Mouse (Mus musculus): ENCODE measurements around the gene Pate3. TPM values are rescaled to one million over a fixed set of nuclear protein-coding genes. Genes with fewer than 3 reads are reported as not detected.
"Not testable (repeated sequence)": the region's sequence is repeated elsewhere in the genome, so short reads cannot be mapped to it uniquely, and the experiment has no call there.

Gene Pate3
- total RNA-seq (2014; fragmentation: Nextera tagmentation) (not detected in 2 replicates), total RNA-seq (2017) (0.17 TPM in 1 of 2 replicates, not detected in the other), polyA plus RNA-seq (2012) (not detected in 2 replicates)

- ATAC-seq (ENCODE audit: extremely low read depth, insufficient number of reproducible peaks, low FRiP score, poor library complexity, severe bottlenecking) (no peak), DNase-seq (ENCODE audit: low spot score) (no peak)
- no peaks in the 10 kb centered on the region for H3K27me3 ChIP-seq (ENCODE audit: insufficient read depth, low read length)
- TF ChIP-seq GATA2 (IDR thresholded peaks at IDR 0.05; ENCODE audit: borderline replicate concordance, low read depth, low read length) (no peak), GATA1 (IDR thresholded peaks at IDR 0.05; ENCODE audit: borderline replicate concordance, low read length) (no peak), POLR2AphosphoS5 (IDR thresholded peaks at IDR 0.05; ENCODE audit: insufficient replicate concordance, low read depth, low read length) (no peak), TAL1 (conservative IDR thresholded peaks at IDR 0.05; ENCODE audit: low read depth, low read length) (no peak), CTCF (IDR thresholded peaks at IDR 0.05; ENCODE audit: low read depth, low read length) (no peak)
- H3K9me3 ChIP-seq (replicated peaks), result no peaks in the 10 kb centered on the region
- H3K36me3 ChIP-seq (replicated peaks), result no peaks in the 10 kb centered on the region
- H3K4me3 ChIP-seq (ENCODE audit: low read depth, low read length), result no peak within 1 kb of the TSS
- H3K4me1 ChIP-seq (ENCODE audit: insufficient read depth, low read depth, low read length), result no peaks in the 10 kb centered on the region
These were observed at the start of gene Pate3 for GRCm38 (mm10) chr9:35648102-35648501. TSS of gene Pate3 (minus strand) at chr9:35648202.

GRCm38 (mm10) chr9:35691924-35692323, 43.9 kb upstream of the Pate3 start:
- H3K9me3 ChIP-seq (replicated peaks), result no peaks in the 10 kb centered on the region
- TF ChIP-seq CTCF (IDR thresholded peaks at IDR 0.05; ENCODE audit: low read depth, low read length) (no peak), GATA1 (IDR thresholded peaks at IDR 0.05; ENCODE audit: borderline replicate concordance, low read length) (no peak), GATA2 (IDR thresholded peaks at IDR 0.05; ENCODE audit: borderline replicate concordance, low read depth, low read length) (no peak), POLR2AphosphoS5 (IDR thresholded peaks at IDR 0.05; ENCODE audit: insufficient replicate concordance, low read depth, low read length) (no peak), TAL1 (conservative IDR thresholded peaks at IDR 0.05; ENCODE audit: low read depth, low read length) (no peak)
- no peaks in the 10 kb centered on the region for H3K36me3 ChIP-seq (replicated peaks)
- no peak overlapping the region for H3K4me3 ChIP-seq (ENCODE audit: low read depth, low read length)
- no peak for DNase-seq (ENCODE audit: low spot score)
- no peaks in the 10 kb centered on the region for H3K4me1 ChIP-seq (ENCODE audit: insufficient read depth, low read depth, low read length)
- ATAC-seq (ENCODE audit: extremely low read depth, insufficient number of reproducible peaks, low FRiP score, poor library complexity, severe bottlenecking), result no peak
- H3K27me3 ChIP-seq (ENCODE audit: insufficient read depth, low read length), result no peaks in the 10 kb centered on the region

DNA sequence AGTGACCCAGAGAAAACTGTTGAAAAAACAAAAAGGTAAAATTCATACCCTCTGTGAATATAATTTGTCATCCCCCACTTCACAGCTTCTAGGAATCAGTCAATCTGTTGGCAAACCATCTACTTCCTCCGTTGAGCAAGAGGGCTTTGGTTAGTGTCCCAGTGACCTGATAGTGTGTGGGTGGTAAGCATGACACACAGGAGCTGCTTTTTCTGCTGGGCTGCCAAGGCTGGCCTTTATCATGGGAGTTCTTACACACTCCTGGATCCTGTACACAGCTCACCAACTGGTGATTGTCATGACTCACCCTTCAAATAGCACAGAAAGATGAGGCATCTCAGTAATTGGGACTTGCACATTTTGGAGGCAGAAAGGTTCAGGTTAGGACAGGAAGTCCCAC, 39.0 kb upstream of the Pate3 start, which contains the start of gene Pate1:
Pate1 (minus strand) TSS at position 378 of the 400 bp plus-strand sequence.
- no peak for DNase-seq (ENCODE audit: low spot score)
- ATAC-seq (ENCODE audit: extremely low read depth, insufficient number of reproducible peaks, low FRiP score, poor library complexity, severe bottlenecking), result no peak

GRCm38 (mm10) chr9:35673557-35673956, 25.6 kb upstream of the Pate3 start:
- Histone ChIP-seq H3K27me3 (ENCODE audit: insufficient read depth, low read length) (no peaks in the 10 kb centered on the region), H3K9me3 (replicated peaks) (no peaks in the 10 kb centered on the region), H3K4me3 (ENCODE audit: low read depth, low read length) (no peak overlapping the region), H3K36me3 (replicated peaks) (no peaks in the 10 kb centered on the region), H3K4me1 (ENCODE audit: insufficient read depth, low read depth, low read length) (no peaks in the 10 kb centered on the region)
- no peak for DNase-seq (ENCODE audit: low spot score)
- TF ChIP-seq GATA2 (IDR thresholded peaks at IDR 0.05; ENCODE audit: borderline replicate concordance, low read depth, low read length), result no peak
- TF ChIP-seq GATA1 (IDR thresholded peaks at IDR 0.05; ENCODE audit: borderline replicate concordance, low read length), result no peak
- no peak for TF ChIP-seq POLR2AphosphoS5 (IDR thresholded peaks at IDR 0.05; ENCODE audit: insufficient replicate concordance, low read depth, low read length)
- TF ChIP-seq CTCF (IDR thresholded peaks at IDR 0.05; ENCODE audit: low read depth, low read length), result no peak
- no peak for TF ChIP-seq TAL1 (conservative IDR thresholded peaks at IDR 0.05; ENCODE audit: low read depth, low read length)
- no peak for ATAC-seq (ENCODE audit: extremely low read depth, insufficient number of reproducible peaks, low FRiP score, poor library complexity, severe bottlenecking)

More for the DNA sequence above, 39.0 kb upstream of the Pate3 start, which contains the start of gene Pate1:
- no peaks in the 10 kb centered on the region for H3K36me3 ChIP-seq (replicated peaks)
- no peaks in the 10 kb centered on the region for H3K4me1 ChIP-seq (ENCODE audit: insufficient read depth, low read depth, low read length)
- H3K9me3 ChIP-seq (replicated peaks), result no peaks in the 10 kb centered on the region
- no peak for TF ChIP-seq CTCF (IDR thresholded peaks at IDR 0.05; ENCODE audit: low read depth, low read length)
- no peak for TF ChIP-seq POLR2AphosphoS5 (IDR thresholded peaks at IDR 0.05; ENCODE audit: insufficient replicate concordance, low read depth, low read length)
- no peak for TF ChIP-seq GATA2 (IDR thresholded peaks at IDR 0.05; ENCODE audit: borderline replicate concordance, low read depth, low read length)
- H3K27me3 ChIP-seq (ENCODE audit: insufficient read depth, low read length), result no peaks in the 10 kb centered on the region
- H3K4me3 ChIP-seq (ENCODE audit: low read depth, low read length), result no peak within 1 kb of the TSS

DNA sequence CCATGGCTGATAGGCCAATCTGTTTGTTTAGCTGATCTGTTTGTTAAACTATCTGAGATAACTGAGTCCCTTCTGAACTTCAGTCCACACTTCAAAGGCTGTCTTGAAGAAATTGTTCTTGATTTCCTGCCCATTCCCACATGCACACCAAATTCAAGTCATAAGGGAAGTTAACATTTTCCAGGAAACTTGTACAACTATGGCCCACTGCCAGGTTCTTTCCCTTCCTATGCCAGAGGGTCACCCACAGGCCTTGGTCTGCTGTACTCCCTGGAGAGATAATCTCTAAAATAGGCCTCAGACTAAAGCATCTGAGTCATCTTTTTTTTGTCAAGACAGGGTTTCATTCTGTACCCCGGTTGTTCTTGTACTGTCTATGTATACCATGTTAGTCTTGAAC, 15.0 kb downstream of the Pate3 start:
- DNase-seq (ENCODE audit: low spot score) (no peak), ATAC-seq (ENCODE audit: extremely low read depth, insufficient number of reproducible peaks, low FRiP score, poor library complexity, severe bottlenecking) (no peak)
- no peak overlapping the region for H3K4me3 ChIP-seq (ENCODE audit: low read depth, low read length)
- H3K4me1 ChIP-seq (ENCODE audit: insufficient read depth, low read depth, low read length), result no peaks in the 10 kb centered on the region
- no peak for TF ChIP-seq GATA2 (IDR thresholded peaks at IDR 0.05; ENCODE audit: borderline replicate concordance, low read depth, low read length)
- no peak for TF ChIP-seq TAL1 (conservative IDR thresholded peaks at IDR 0.05; ENCODE audit: low read depth, low read length)
- no peaks in the 10 kb centered on the region for H3K27me3 ChIP-seq (ENCODE audit: insufficient read depth, low read length)
- no peaks in the 10 kb centered on the region for H3K36me3 ChIP-seq (replicated peaks)
- no peaks in the 10 kb centered on the region for H3K9me3 ChIP-seq (replicated peaks)

DNA sequence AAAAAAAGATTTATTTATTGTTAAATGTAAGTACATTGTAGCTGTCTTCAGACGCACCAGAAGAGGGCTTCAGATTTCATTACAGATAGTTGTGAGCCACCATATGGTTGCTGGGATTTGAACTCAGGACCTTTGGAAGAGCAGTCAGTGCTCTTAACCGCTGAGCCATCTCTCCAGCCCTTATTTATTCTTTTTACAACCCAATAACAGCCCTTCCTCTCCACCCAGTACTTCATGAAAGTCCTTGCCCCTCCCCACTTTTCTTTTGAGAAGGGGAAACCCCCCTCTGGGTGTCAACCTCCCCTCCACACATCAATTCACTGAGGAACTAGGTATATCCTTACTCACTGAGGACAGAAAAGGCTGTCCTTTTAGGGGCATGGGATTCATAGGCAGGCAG, 31.2 kb downstream of the Pate3 start:
- not testable (repeated sequence) for H3K27me3 ChIP-seq (ENCODE audit: insufficient read depth, low read length); H3K9me3 ChIP-seq (replicated peaks); H3K4me1 ChIP-seq (ENCODE audit: insufficient read depth, low read depth, low read length); H3K4me3 ChIP-seq (ENCODE audit: low read depth, low read length); ATAC-seq (ENCODE audit: extremely low read depth, insufficient number of reproducible peaks, low FRiP score, poor library complexity, severe bottlenecking); DNase-seq (ENCODE audit: low spot score); H3K36me3 ChIP-seq (replicated peaks)

DNA sequence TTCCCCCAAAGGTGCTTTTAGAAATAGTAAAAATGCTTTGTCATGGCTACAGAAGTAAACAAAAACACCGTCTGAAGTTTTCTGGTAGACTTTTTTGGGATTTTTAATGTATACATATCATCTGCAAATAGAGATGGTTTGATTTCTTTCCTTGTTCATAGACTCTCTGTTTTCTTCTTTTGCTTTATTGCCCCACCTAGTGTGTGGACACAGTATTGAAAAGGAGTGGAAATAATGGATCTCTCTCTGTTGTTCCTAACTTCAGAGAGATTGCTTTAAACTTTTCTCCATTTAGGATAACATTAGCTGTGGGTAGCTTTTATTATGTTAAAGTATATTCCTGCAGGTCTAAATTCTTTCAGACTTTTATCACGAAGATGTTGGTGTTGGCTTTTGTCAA, 34.0 kb downstream of the Pate3 start:
- Histone ChIP-seq H3K36me3 (replicated peaks) (no peaks in the 10 kb centered on the region), H3K9me3 (replicated peaks) (no peaks in the 10 kb centered on the region), H3K27me3 (ENCODE audit: insufficient read depth, low read length) (peaks cover 2% of the 10 kb centered on the region; the same call in 1 of the 2 replicates), H3K4me1 (ENCODE audit: insufficient read depth, low read depth, low read length) (no peaks in the 10 kb centered on the region), H3K4me3 (ENCODE audit: low read depth, low read length) (no peak overlapping the region)
- TF ChIP-seq TAL1 (conservative IDR thresholded peaks at IDR 0.05; ENCODE audit: low read depth, low read length), result no peak
- no peak for TF ChIP-seq GATA1 (IDR thresholded peaks at IDR 0.05; ENCODE audit: borderline replicate concordance, low read length)
- no peak for TF ChIP-seq GATA2 (IDR thresholded peaks at IDR 0.05; ENCODE audit: borderline replicate concordance, low read depth, low read length)
- no peak for TF ChIP-seq CTCF (IDR thresholded peaks at IDR 0.05; ENCODE audit: low read depth, low read length)
- no peak for TF ChIP-seq POLR2AphosphoS5 (IDR thresholded peaks at IDR 0.05; ENCODE audit: insufficient replicate concordance, low read depth, low read length)
- no peak for DNase-seq (ENCODE audit: low spot score)
- ATAC-seq (ENCODE audit: extremely low read depth, insufficient number of reproducible peaks, low FRiP score, poor library complexity, severe bottlenecking), result no peak
